Mouse (Mus musculus): ENCODE measurements at regions not wholly inside any gene's neighbourhood (a gene's known extent, or its start where the extent isn't known, plus 50 kb on each side); places are given as distances from the start of the nearest gene placed in this dataset.

GRCm38 (mm10) chr14:15603954-15604523 lies 165.3 kb upstream of the Lrrc3b start:
- DNase-seq, result peak; percentile 17 to 33

GRCm38 (mm10) chr14:15610166-15610565 lies 171.4 kb upstream of the Lrrc3b start:
- peak; percentile 62 for DNase-seq

DNA sequence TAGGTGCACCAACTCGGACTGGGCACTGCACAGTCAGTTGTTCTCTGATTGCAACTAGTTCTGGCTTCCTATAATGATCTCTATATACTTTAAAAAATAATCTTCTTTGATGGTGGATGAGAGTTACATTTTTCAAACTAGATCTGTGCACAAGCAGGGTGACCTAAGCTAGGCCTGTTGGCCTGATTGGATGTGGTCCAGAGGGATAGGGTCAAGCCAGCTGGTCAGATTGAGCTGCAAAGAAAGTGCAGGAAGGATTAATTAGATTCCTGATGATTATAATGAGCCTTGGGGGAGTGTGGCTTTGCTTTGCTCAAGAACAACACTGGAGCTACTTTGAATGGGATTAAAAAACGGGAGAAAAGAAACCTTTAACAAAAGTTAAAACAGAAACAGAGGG lies 195.8 kb upstream of the Lrrc3b start:
- peak; percentile 59 to 60 for DNase-seq

DNA sequence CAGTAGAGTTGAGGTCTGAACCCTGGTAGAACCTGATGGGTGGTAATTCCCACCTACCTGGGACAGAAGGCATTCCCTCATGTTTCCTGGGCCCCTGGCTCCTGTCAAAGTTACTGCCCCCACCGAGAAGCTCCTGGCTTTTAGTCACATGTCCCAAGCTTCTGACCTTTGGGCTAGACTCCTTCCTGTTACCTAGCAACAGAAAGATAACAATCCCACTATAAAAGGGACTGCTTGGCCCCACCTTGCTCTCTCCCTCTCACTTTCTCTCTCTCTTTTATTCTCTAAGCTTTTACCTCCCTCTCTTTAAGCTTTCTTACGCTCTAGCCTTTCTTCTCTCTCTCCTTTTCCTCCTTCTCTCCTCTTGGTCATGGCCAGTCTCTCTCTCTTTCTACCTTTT lies 198.9 kb upstream of the Lrrc3b start:
- DNase-seq, result no peak

GRCm38 (mm10) chr14:15638869-15639268 lies 200.1 kb upstream of the Lrrc3b start:
- peak; percentile 18 to 28 for DNase-seq

GRCm38 (mm10) chr14:15660886-15661285 lies 222.1 kb upstream of the Lrrc3b start:
- peak; percentile 16 to 38 for DNase-seq

DNA sequence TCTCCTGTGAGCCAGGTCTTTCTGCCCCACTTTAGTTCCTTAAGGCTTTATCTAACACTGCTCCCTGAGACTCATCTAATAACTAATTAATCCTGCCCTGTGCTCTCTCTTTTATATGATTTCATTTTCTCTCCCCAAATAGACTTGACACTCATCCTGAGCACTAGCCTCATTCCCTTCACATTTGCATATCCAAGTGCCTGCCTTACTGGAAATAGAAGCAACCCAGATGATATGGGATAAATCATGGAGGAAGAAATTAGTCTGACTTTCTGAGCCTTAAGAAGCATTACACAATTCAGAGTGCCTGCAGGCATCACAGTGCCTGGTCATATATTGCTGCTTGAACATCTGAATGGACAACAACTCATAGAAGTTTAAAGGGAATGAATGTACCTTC lies 233.5 kb upstream of the Lrrc3b start:
- DNase-seq, result no peak

DNA sequence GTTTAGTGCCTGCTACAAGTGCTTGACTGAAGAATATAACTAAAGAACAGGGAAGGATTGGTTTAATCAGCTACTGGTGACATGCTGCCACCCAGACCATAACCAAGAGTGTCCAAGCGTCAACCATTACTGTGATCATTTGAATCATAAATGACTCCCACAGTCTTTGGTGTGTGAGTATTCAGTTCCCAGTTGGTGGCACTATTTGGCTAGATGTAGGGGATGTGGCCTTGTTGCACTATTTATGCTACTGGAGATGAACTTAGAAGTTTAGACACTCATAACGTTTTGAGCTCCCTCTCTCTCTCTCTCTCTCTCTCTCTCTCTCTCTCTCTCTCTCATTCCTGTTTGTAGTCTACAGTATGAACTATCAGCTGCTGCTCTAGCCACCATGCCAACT lies 238.4 kb upstream of the Lrrc3b start:
- no peak for DNase-seq

GRCm38 (mm10) chr14:15679456-15679855 lies 240.7 kb upstream of the Lrrc3b start:
- no peak for DNase-seq

DNA sequence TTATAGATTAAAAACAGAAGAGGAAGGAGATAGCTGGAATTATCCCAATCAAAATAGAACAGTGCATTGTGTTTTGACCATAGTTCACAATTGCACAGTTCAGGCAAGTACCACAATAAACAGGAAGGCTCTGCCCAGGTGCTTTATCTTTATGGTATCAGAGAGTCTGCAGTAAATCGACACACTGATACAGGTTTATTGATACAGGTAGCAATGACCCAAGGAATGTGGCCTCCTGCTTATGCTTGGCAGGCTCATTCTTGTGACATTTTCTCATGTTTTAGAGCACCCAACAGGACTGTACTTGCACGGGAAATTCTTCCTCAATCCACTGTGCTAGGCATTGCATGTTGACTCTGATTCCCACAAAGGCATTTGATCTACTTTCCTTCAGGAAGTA lies 259.2 kb upstream of the Lrrc3b start:
- no peak for DNase-seq

DNA sequence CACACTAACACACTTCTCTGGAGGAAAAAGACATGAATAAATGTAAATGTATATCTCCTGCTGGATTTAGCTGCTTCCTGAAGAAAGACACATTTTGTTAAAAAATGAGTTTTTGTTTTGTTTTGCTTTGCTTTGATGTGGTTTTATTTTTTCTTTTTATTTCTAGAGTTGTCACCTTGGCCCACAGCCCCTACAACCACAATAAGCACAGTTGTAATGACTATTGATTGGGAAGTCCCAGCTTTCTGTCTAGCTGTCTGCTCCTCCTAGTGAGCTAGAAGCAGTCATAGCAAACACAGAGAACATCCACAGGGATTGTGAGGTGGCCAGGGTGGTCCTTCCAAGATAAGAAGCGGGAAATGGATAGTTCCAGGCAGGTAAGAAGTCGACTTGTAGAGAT lies 259.8 kb upstream of the Lrrc3b start:
- DNase-seq, result no peak

GRCm38 (mm10) chr14:15722135-15722534 lies 283.3 kb upstream of the Lrrc3b start:
- peak in 1 of 2 experiments; percentile 8 for DNase-seq

GRCm38 (mm10) chr14:15746629-15747238 lies 307.9 kb upstream of the Lrrc3b start:
- DNase-seq, result peak; percentile 18 to 40

DNA sequence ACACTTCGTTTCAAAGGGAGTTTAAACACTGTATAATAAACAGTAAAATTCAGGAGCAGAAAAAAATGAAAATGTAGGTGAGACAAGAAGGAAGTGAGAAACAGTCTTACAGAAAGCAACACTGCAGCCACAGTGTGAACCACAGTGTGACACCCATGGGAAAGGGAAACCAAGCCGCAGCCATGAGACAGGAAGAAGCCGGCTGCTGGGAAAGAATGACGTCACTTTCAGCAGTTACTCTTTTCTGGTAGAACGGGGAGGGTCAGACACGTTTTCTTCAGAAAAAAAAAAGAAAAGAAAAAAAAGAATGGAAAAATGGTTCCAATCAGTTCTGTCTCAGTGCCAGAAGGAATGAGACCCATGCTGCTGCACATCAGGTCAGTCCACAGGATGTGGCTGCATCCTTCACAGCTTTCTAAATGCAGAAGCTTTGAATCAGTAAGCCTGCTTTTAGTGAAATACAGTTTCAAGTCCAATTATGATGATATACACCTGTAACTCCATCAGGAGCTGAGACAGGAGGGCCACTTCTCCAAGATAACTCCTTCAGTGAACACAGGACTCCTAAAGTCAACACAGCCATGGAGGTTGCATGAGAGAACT lies 331.2 kb upstream of the Lrrc3b start:
- DNase-seq, result no peak

- DNase-seq, result no peak
These were observed 345.9 kb upstream of the Lrrc3b start for GRCm38 (mm10) chr14:15784727-15785126.

- peak; percentile 68 to 80 for DNase-seq
These were observed 346.4 kb upstream of the Lrrc3b start for GRCm38 (mm10) chr14:15785230-15785629.

- no peak for DNase-seq
These were observed 356.9 kb upstream of the Lrrc3b start for GRCm38 (mm10) chr14:15795698-15796097.

- DNase-seq, result no peak
These were observed 358.2 kb upstream of the Lrrc3b start for GRCm38 (mm10) chr14:15797019-15797418.

GRCm38 (mm10) chr14:15801477-15802099 lies 362.8 kb upstream of the Lrrc3b start:
- DNase-seq, result no peak

DNA sequence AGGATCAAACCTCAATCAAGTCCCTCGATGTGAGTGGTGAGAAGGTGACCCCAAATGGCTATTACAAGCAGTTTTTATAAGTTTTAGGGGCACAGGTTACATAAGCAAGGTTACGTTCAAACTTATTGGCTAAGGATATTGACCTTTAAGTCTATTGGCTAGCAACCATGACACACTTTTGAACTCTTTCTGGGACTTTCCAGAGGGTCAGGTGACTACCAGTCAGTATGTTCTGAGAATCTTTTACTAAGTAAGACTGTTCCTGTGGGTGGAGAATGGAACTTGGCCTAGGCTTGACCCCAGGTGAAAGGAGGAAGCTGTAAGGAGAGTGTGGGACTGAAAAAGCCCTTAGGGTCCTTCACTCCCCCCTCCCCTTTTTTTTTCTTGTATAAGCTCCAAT lies 370.3 kb upstream of the Lrrc3b start:
- DNase-seq, result no peak

DNA sequence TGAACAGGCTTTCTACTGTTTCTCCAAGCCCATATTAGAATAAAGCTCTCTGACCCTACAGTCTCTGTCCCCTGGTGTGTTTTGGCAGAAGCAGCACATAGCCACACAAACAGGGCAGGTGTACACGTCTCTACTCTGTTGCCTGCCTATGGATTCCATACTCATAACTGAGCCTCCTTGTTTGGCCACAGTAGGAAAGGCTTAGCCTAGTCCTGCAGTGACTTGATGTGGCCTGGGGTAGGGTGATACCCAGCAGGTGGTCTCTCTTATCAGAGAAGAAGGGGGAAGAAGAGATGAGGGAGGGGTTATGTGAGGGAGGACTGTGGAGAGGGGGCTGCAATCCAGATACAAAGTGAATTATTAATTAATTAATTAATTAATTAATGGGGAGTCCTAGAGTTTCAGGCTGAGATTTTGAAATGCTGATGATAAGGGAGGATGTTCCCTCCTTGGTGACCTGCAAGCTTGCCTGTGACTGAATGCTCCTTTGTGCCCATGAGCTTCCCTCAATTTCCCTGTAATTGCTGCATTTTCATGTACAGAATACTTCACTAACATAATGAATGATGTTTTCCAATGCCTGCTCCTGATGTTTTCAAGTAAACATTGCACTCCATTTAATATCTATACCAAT lies 402.7 kb upstream of the Lrrc3b start:
- DNase-seq, result no peak

- no peak for DNase-seq
These were observed 403.3 kb upstream of the Lrrc3b start for GRCm38 (mm10) chr14:15842024-15842599.

- no peak for DNase-seq
These were observed 380.6 kb upstream of the Ngly1 start for GRCm38 (mm10) chr14:15868520-15868919.
